Mouse (Mus musculus): ENCODE measurements around the gene Hdhd5. TPM values are rescaled to one million over a fixed set of nuclear protein-coding genes. Genes with fewer than 3 reads are reported as not detected.

Gene Hdhd5
- total and polyA plus RNA-seq, 2 experiments from 2014 or later, result 14.9 to 29.9 TPM

GRCm38 (mm10) chr6:120463086-120463871, 67.8 kb downstream of the Hdhd5 start, which contains the start of gene Il17ra:
TSS of gene Il17ra (plus strand) at chr6:120463247.
- no peaks in the 10 kb centered on the region for H3K36me3 ChIP-seq (ENCODE audit: insufficient read depth)
- no peak within 1 kb of the TSS for H3K27ac ChIP-seq (ENCODE audit: low read depth, low read length)
- H3K4me3 ChIP-seq (ENCODE audit: low read depth, low read length), result peak within 1 kb of the TSS; percentile 51
- peaks cover 17% of the 10 kb centered on the region for H3K27me3 ChIP-seq (ENCODE audit: insufficient read depth, low read length)
- DNase-seq (peak; percentile 50), ATAC-seq (peak; percentile 80)
- no peaks in the 10 kb centered on the region for H3K9me3 ChIP-seq (ENCODE audit: low read length)
- H3K9ac ChIP-seq, result peak within 1 kb of the TSS; percentile 49
- under 1% methylated on average over 90 of the region's 90 CpGs for WGBS
- no peaks in the 10 kb centered on the region for H3K4me1 ChIP-seq (ENCODE audit: insufficient read depth)
- no peak for TF ChIP-seq CTCF (IDR thresholded peaks at IDR 0.05; ENCODE audit: low read depth)
- peak within 1 kb of the TSS; percentile 53 for H3K4me2 ChIP-seq (ENCODE audit: low read depth)

- H3K36me3 ChIP-seq (ENCODE audit: insufficient read depth), result no peaks in the 10 kb centered on the region
- H3K4me3 ChIP-seq (ENCODE audit: low read depth, low read length), result no peak overlapping the region
- no peak overlapping the region for H3K27ac ChIP-seq (ENCODE audit: low read depth, low read length)
- TF ChIP-seq CTCF (IDR thresholded peaks at IDR 0.05; ENCODE audit: low read depth), result no peak
- H3K4me1 ChIP-seq (ENCODE audit: insufficient read depth), result no peaks in the 10 kb centered on the region
- ATAC-seq (no peak), DNase-seq (no peak)
- H3K4me2 ChIP-seq (ENCODE audit: low read depth), result no peak overlapping the region
- no peaks in the 10 kb centered on the region for H3K9me3 ChIP-seq (ENCODE audit: low read length)
- no peak overlapping the region for H3K9ac ChIP-seq
- 51% methylated on average over 6 of the region's 6 CpGs for WGBS
- peaks cover 17% of the 10 kb centered on the region for H3K27me3 ChIP-seq (ENCODE audit: insufficient read depth, low read length)
These were observed 68.9 kb downstream of the Hdhd5 start for GRCm38 (mm10) chr6:120462251-120462650.

GRCm38 (mm10) chr6:120461217-120461616, 69.9 kb downstream of the Hdhd5 start:
- TF ChIP-seq CTCF (IDR thresholded peaks at IDR 0.05; ENCODE audit: low read depth), result no peak
- Histone ChIP-seq H3K4me1 (ENCODE audit: insufficient read depth) (no peaks in the 10 kb centered on the region), H3K9ac (no peak overlapping the region), H3K27ac (ENCODE audit: low read depth, low read length) (no peak overlapping the region), H3K4me2 (ENCODE audit: low read depth) (no peak overlapping the region), H3K9me3 (ENCODE audit: low read length) (no peaks in the 10 kb centered on the region), H3K36me3 (ENCODE audit: insufficient read depth) (no peaks in the 10 kb centered on the region), H3K4me3 (ENCODE audit: low read depth, low read length) (no peak overlapping the region), H3K27me3 (ENCODE audit: insufficient read depth, low read length) (peaks cover 17% of the 10 kb centered on the region)
- DNase-seq, result no peak
- WGBS, result 72% methylated on average over 15 of the region's 15 CpGs
- no peak for ATAC-seq

Other genes starting within 250 kb of the Hdhd5 start
- gene D330020A13Rik, start 237.0 kb downstream of the Hdhd5 start, total RNA-seq (2014; rRNA removed), result not detected in 2 replicates
- gene D330020A13Rik, start 237.0 kb downstream of the Hdhd5 start, polyA plus RNA-seq (2015; fragmentation: Nextera tagmentation; extraction: Ambion mirVana), result 0.18 TPM in 1 of 2 replicates, not detected in the other
- 0.69 and 1.2 TPM in 2 replicates for gene B4galnt3, start 236.8 kb downstream of the Hdhd5 start, total RNA-seq (2014; rRNA removed)
- 0.05 and 0.16 TPM in 2 replicates for gene B4galnt3, start 236.8 kb downstream of the Hdhd5 start, polyA plus RNA-seq (2015; fragmentation: Nextera tagmentation; extraction: Ambion mirVana)
- 29.6 and 44.3 TPM in 2 replicates for gene Kdm5a, start 167.2 kb downstream of the Hdhd5 start, total RNA-seq (2014; rRNA removed)
- 14.0 and 18.0 TPM in 2 replicates for gene Kdm5a, start 167.2 kb downstream of the Hdhd5 start, polyA plus RNA-seq (2015; fragmentation: Nextera tagmentation; extraction: Ambion mirVana)
- gene Ccdc77, start 166.9 kb downstream of the Hdhd5 start, total RNA-seq (2014; rRNA removed), result 9.8 and 13.5 TPM in 2 replicates
- gene Ccdc77, start 166.9 kb downstream of the Hdhd5 start, polyA plus RNA-seq (2015; fragmentation: Nextera tagmentation; extraction: Ambion mirVana), result 5.8 and 8.3 TPM in 2 replicates
- gene Il17ra, start 68.1 kb downstream of the Hdhd5 start, total RNA-seq (2014; rRNA removed), result 2.5 and 4.2 TPM in 2 replicates
- 3.2 and 3.4 TPM in 2 replicates for gene Il17ra, start 68.1 kb downstream of the Hdhd5 start, polyA plus RNA-seq (2015; fragmentation: Nextera tagmentation; extraction: Ambion mirVana)
- 26.1 and 27.6 TPM in 2 replicates for gene Tmem121b, start 37.5 kb downstream of the Hdhd5 start, total RNA-seq (2014; rRNA removed)
- gene Tmem121b, start 37.5 kb downstream of the Hdhd5 start, polyA plus RNA-seq (2015; fragmentation: Nextera tagmentation; extraction: Ambion mirVana), result 2.7 and 3.0 TPM in 2 replicates
- gene Cecr2, start 135.1 kb upstream of the Hdhd5 start, total RNA-seq (2014; rRNA removed), result 3.2 and 4.1 TPM in 2 replicates
- gene Cecr2, start 135.1 kb upstream of the Hdhd5 start, polyA plus RNA-seq (2015; fragmentation: Nextera tagmentation; extraction: Ambion mirVana), result 0.96 and 1.1 TPM in 2 replicates
- gene Slc25a18, start 242.3 kb upstream of the Hdhd5 start, total RNA-seq (2014; rRNA removed), result 24.2 and 25.1 TPM in 2 replicates
- 14.4 and 21.1 TPM in 2 replicates for gene Slc25a18, start 242.3 kb upstream of the Hdhd5 start, polyA plus RNA-seq (2015; fragmentation: Nextera tagmentation; extraction: Ambion mirVana)